Mouse (Mus musculus) monocyte, adult 5-6 weeks (primary cell): ENCODE results near the gene Pcna. TPM values are rescaled to one million over a fixed set of nuclear protein-coding genes. Genes with fewer than 3 reads are reported as not detected.

Experiments
- ATAC-seq: fragments of 153-309, 156-312 bp; replicated peaks from 2 replicates; pipeline ENCODE4 v1.8.0; 2017; ENCODE audit warnings: mild to moderate bottlenecking; ENCODE audit not compliant: low TSS enrichment, insufficient number of reproducible peaks, severe bottlenecking, poor library complexity, low FRiP score
- total RNA-seq: library from RNA; stranded (forward); fragments of 200-1000, 200-491, 200-594 nt; gene quantifications from 3 replicates; pipeline ENCODE4 v1.2.3, GENCODE M21; 2017

The Pcna gene
- total RNA-seq, 1 experiment from 2014 or later, result 247 TPM

DNA sequence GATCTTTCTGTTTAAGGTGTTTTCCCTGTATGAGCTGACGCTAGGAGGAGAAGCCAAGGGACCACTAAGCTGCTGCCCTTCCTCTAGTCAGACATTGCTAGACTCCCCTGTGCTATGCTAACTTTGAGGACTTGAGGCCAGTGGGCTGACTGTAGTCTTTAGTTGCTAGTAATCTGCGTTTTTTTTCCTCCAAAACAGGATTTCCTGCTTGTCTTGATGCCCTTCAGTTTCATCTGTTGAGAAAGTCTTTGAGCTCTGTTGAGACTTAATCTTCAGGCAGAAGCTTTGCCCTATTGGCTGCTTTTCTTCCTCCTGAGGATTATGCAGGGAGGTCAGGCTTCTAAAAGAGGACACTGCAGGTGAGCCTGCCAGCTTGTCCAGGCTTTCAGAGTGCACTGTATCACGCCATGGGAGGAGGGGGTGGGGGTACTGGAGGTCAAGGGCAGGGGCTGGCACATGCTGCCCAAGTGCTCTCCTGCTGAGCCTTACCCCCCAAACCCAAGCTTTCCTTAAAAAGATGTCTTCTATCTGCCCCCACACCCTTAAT lies 26.3 kb upstream of the Pcna start:
- ATAC-seq, result no peak

DNA sequence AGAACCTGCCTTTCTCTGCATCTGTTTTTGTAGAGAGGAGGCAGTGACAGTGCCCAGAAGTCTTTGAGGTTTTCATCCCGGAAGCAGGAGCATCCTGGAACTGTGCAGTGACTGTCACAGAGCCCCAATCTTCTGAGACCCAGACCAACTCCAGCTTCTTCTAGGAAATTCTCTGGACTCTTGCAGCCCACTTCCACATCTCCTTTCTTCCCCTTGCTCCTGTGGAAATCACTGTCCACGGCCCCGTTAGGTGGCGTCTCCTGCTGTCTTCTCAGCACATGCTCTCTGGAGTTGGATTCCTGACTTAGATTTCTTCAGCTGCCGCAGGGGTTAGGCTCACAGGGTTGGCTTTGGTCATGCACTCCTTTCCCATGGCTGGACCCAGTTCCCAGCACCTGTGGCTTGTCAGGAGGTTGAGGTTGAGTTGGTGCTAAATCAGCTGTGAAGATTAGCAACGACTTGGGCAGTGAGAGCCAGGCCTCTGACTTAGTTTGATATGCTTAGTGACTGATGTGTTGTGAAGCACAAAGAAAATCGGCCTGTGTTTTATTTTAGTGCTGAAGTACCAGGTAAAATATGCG lies 25.2 kb upstream of the Pcna start:
- no peak for ATAC-seq

DNA sequence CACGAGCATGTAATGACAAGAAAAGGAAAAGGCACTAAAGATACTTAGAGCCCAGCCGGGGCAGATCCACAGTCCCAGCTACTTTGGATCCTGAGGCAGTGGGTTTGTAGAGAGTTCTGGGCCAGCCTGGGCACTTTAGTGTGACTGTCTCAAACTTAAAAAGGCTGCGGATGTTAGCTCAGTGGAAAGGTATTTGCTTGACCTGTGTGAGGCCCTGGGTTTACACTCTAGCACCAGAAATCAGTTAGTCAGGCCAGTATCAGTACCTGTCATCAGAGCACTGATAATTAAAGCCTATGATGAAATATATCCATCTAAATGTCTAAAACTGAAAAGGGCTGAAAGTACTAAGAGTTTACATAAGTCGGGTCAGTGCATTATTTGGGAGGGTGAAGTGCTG lies 23.1 kb upstream of the Pcna start:
- ATAC-seq, result no peak

DNA sequence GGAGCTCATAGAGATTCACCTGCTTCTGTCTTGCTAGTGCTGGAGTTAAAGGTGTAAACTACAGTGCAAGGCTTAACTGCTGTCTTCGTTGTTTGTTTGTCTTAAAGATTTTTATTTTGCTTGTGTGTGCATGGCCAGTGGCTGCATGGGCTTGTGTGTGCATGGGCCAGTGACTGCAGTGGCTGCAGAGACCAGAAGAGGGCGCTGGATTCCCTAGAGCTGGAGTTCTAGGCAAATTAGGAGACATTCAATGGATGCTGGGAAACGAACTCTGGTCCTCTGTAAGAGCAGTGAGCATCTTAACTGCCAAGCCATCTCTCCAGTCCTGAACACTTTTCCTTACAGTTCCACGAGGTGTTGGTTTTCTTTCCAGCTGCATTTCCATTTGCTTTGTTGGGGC lies 22.4 kb upstream of the Pcna start:
- ATAC-seq, result no peak

DNA sequence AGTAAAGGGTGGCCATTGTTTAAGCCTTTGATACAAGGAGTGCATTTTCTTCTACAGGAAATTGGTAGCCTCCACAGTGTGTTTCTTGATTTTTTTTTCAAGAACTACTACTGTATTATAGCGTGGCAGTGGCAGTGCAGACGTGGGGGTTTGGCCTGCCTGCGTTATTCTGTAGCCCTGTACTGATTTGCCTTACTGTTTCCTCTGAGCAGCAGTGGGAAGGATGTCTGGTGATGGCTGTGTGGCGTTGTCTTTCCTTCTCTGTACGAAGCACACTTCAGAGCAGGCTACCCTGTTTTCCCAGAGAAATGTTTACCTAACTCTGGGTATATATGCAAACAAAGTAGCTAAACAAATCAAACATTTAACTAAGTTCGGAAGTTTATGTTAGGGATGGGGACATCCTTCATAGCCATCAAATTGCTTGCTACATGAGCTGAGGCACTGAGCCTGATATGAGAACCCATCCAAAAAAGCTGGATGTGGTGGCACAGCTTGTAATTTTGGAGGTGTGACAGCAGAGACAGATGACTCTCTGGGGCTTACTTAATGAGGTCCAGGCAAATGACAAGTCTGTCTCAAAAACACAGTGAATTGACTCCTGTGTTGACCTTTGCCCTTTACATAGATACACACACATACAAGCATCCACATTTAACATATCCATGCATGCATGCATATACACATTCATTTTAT lies 19.7 kb upstream of the Pcna start:
- ATAC-seq, result no peak

DNA sequence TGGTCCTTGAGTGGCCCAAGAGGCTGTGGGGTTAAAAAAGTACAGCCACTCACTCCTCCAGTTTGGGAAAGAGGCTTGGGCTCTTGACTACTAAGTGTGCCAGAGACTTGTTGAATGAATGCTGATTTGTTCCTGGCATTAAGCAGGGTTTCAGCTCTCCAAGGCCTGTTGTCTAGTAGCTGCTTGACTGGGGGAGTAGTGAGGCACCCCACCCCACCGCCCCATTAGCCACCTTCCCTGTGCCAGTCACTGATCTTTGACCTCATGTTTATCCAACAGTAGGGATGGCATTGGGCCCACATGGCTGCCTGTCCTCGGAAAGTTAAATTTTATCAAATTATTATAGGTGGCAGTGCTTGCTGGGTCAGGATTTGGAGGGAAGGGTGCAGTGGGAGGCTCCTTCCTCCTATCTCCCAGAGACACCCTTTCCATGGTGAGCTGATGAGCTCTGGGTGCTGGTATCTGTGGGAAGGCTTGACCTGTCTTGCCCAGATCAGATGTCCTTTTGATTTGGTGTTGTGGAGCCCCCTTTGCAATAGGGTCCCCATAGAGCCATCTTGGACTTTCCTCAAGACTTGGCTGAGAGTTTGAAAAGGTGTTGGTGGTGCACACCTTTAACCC lies 17.3 kb upstream of the Pcna start:
- no peak for ATAC-seq

DNA sequence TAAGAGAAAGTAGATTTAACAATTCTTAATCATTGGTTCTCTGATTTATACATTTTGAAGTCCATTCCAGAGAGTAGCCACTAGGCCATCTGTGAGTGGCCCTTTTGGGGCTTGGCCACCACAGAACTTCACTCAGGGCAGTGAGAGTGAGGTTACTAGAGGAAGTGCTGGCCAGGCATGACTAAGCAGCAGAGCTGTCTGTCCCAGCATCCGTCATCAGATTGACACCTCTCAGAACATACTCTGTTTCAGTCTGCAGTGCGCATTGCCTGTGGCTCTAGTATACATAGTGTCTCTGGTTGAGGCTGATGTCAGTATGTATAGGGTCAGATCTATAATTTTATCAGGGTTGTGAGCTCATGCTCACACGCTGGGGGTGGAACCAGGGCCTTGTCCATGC lies 16.1 kb upstream of the Pcna start:
- peak; percentile 73 for ATAC-seq

DNA sequence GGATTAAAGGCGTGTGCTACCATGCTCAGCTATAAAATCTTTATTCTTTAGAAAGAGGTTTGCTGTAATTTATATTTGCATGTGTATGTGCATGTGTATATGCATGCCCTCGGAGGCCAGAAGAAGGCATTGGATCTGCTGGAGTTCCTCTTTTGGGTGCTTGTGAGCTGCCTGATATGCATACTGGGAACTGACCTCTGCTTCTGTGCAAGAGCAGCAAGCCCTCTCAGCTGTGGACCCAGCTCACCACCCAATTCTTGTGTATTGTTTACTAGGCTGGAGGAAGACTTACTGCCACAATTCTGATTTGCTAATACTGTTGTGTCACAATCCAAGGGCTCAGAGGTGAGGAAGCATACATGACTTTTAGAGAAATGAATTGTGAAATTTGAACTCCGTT lies 13.0 kb upstream of the Pcna start:
- peak; percentile 74 for ATAC-seq

DNA sequence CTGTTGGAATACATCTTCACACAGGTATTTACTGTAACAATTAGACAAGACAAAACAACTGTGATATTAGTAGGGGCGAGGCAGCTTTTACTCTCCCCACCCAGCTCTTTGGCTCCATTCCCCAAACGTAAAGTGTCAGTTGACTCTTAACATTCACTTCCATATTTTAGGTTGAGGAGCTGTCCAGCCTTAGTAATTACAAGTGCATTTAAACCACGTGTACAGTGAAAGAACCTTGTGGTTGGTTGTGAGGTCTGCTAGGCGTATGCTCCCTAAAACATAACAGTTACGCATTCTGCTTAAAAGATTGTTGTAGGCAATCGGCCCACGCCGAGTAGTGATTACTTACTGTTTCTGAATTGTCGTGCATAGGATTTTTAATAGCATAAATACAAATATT lies 12.1 kb upstream of the Pcna start:
- ATAC-seq, result peak; percentile 64

DNA sequence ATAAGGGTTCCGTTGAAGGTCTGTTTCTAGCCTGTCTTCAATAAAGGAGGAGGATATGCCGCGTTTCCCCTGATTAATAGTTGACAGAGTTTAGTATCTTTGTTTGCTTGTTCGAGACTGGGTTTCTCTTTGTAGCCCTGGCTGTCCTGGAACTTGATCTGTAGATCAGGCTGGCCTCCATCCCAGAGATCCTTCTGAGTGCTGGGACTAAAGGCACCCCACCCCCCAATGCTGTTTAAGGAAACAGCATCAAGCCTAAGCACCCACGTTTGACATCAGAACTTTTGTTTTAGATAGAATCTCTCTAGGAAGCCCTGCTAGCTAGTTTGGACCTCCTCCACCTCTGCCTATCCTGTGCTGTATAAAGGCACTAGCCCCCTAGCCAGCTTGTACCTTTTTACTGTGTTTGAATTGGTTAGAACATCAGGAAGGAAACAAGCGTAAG lies 11.2 kb upstream of the Pcna start:
- ATAC-seq, result no peak

DNA sequence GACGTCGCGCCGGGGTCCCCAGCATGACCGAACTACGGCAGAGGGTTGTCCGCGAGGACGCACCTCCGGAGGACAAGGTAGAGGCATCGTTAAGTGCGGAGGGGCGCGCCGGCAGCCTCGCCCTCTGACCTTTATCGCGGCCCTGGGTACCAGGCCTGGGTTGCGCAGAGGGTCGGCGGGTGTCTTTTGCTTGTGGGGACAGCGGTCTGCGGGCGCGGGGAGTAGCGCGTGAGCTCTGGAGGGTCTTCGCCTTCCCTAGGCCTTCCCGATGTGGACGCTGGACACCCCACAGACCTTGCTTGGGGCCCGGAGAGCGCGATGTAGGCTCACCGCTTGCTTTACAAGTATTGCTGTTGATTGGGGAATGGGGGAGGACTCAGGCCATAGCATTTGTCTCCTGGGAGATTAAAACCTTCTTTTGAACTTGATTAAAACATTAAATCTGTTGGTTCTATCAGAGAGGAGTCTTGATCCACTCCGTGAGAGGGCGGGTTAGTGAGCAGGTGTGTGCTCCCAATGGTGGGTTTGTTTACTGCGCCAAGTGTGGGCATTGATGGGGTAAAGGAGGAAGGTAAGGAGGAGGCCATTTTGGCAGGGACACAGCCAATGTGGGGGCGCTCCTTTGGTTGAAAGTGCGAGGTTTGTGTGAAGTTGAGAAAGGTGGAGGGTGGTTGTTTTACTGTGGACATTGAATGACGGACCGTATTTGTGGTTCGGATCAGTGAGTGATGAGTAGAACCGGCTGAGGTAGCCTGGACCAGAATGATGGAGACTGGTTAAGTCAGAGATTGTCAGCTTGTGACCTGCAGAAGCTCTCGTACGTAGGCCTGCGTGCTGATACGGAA lies 10.5 kb upstream of the Pcna start:
- no peak for ATAC-seq

DNA sequence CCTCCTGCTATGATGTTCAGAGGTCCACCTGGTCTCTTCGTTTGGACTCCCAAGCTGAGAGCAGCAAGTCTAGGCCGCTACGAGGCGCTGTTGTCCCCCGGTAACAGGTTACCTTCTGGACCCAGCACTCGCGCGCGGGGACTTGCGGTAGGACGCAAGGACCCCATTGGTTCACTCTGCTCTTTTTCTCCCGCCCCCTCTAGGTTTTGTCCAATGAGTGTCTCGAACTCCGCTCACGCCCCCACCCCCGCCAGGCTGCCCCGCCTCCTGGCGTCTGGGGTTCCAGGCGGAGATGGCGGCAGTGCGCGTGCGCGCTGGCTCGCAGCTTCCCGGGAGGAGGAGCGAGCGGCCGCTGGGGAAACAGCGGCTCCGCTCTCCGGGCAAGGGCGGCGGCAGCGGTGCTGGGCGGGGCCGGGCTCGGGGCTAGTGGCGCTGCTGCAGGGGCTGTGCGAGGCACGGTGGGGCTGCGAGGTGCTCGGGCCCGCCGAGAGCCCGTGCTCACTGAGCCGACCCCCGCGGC lies 9.8 kb upstream of the Pcna start, which contains the start of gene Cds2:
Gene Cds2, plus strand, starts transcription at position 270 of the 520 bp plus-strand sequence.
- peak; percentile 91 for ATAC-seq

DNA sequence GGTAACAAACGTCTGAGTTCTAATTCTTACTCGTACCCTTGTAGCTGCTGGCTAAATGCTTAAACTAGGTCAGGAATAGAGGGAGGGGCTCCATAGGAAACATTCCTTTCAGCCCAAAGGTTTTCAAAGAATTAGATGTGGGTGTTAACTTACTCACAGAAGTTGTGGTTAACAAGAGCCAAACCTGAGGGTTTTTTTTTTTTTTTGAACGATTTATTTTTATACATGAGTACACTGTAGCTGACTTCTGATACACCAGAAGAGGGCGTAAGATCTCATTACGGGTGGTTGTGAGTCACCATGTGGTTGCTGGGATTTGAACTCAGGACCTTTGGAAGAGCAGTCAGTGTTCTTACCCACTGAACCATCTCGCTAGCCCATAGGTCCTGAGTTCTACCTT lies 9.1 kb upstream of the Pcna start:
- ATAC-seq, result no peak

DNA sequence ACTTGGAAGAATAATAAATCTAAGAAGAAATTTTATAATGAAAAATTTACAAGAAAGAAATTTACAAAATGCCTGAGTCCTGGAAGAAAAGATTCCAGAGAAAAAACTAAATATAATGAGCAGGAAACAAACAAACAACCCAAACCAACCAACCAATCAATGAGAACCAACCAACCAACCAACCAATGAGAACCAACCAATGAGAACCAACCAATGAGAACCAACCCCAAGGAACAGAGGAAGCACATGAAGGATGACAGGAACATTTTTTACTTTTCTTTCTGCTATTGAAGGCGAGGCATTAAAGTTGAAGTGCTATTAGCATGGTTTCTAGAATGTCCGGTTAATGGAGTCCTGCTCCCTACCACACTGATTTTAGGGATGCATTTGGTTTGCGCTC lies 7.5 kb upstream of the Pcna start:
- no peak for ATAC-seq

DNA sequence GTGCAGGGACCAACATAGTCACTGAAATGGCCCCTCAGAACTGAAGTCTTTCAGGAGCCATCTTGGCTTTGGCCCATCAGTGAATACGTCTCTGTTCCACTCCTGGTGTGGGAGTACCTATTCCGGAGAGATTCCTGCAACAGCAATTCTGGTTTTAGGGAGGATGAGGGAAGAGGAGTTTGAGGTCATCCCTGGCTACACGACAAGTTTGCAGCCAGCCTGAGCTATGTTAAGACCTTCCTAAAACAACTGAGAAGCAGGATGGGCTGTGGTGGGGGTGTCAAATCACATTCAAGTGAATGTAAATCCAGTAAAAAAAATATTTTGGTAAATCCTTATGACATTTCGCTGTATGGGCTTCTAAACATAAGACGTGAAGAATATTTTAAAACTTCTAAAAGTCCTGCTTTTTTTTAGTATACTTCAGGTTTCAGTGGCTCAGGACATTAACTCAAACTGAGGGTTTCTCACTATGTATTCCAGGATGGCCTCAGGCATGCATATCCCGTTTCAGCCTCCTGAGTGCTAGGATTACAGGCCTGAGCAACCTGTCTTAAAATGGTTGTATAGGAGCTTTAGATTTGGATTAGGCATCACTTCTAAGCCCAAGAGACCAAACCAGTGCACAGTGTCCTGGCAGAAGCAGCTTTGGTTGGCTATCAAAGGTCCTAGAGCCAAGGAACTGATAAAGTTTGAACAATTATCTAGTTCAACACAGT lies 4.4 kb upstream of the Pcna start:
- no peak for ATAC-seq

DNA sequence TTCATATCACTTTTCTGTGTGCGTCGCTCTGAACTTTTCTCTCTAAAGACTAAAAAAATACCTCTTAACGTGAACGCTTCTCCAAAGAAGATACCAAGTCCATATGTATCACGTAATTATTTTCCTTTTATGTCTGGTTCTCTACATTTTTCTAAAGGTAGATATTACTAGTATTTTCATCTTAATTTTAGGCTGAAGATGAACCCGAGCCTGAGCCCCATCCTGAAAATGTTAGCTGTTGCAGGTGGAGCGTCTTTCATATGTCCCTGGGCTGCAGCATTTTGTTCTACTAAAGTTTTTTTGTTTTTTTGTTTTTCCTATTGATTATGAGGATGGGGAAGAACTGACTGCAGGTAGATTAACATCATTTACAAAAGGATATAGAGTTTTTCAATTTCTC lies 489 bp upstream of the Pcna start:
- no peak for ATAC-seq

DNA sequence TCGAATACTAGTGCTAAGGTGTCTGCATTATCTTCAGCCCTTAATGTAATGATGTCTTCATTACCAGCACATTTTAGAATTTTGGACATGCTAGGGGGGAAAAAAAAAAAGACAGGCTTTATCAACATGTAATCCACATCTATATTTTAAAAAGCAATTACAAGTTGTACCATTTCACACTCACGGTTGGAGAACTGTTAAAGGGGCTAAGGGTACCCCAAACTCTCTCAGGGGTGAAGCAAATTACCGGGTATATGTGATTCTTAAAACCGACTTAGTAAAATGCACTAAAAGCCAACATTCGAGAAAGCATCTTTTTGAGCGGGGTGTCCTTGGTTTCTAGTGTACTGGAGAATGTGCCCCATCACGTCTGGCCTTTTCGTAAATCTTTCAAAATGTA lies 1.2 kb downstream of the Pcna start:
- ATAC-seq, result no peak

DNA sequence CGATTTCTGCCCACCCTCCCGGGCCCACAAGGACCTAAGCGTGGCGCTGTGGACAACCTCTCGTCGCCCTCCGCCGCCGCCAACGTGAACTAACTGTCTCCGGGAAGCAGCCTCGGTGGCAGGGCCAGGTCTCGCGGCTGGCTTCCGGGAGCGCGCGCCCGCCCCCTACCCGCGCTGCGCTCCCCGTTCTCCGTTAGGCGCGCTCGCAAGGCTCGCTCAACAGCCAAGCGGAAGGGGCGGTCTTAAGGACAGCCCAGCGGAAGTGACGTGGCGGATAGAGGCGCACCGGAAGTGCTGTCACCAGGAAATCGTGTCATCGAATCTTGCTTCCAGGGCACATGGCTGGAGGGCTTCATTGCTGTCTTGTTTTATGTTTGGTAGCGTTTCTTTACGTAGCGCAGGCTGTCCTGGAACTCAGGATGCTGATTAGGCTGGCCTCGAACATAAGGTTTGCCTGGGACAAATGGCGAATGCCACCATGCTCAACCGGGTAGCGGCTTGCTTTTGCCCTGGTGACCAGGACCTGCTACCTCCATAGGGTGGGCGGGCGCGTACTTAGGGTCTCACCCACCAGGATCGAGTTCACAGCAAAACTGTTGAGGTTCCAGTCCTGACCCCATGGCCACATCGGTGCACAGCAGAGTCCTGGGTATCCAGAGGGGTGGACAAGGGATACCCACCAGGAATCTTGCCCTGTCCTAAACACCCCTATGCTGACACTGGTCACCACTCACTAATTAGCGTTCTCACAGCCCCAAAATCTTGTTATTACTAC lies 5.4 kb downstream of the Pcna start, which contains the start of gene Tmem230:
Gene Tmem230, minus strand, starts transcription at position 269 of the 775 bp plus-strand sequence.
- peak; percentile 92 for ATAC-seq
